Mouse (Mus musculus): ENCODE results near the gene Syngr1.

DNA sequence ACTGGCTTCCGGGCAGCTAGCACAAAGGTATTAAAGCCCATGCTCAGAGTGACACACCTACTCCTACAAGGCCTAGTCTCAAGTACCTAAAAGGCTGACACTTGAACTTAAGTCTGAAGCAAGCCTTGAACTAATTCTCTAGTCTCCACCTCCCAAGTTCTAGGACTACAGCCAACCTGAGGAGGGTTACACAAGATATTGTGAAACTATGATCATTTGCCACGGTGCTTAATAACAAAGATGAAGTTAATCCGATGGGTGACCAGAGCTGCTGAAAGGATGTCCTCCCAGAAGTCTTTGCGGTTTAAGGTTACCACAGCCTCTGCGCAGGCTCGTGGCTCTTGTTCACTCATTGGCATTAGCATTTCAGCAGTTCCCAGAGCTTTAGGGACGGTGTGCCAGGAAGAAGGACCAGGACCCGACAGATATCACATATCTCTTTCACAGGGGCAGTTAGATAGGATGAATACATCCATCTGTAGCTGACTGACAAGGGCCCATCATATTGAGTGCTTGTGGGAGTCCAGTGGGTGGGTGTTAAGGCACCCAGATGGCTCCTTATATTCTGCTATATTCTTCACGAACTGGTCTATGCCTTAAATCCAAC, 3.6 kb upstream of the Syngr1 start:
- TF ChIP-seq CTCF (IDR thresholded peaks at IDR 0.05; ENCODE audit: insufficient read depth, low read length) (no peak), POLR2A (IDR thresholded peaks at IDR 0.05; ENCODE audit: borderline replicate concordance, extremely low read depth, low read depth, low read length) (no peak)
